Mouse (Mus musculus) liver, embryonic 14.5 days (tissue): ENCODE data around the gene E130308A19Rik.

Experiments used
- CTCF ChIP-seq: IDR thresholded peaks from 2 replicates; pipeline ENCODE4 v1.5.1; 2016; ENCODE audit warnings: antibody characterized with exemption, low read depth, control low read depth
- EP300 ChIP-seq: IDR thresholded peaks from 2 replicates; pipeline ENCODE4 v1.6.1; 2016; ENCODE audit warnings: antibody characterized with exemption, low read depth

GRCm38 (mm10) chr4:59802792-59803191 is 176.8 kb downstream of the E130308A19Rik start:
- TF ChIP-seq EP300 (peak; percentile 86), CTCF (no peak)
